Mouse (Mus musculus) lung, embryonic 14.5 days (tissue): ENCODE results near the gene H3f3b. TPM values are rescaled to one million over a fixed set of nuclear protein-coding genes. Genes with fewer than 3 reads are reported as not detected.

Experiments
- ATAC-seq: fragments of 200-750 bp; cut with Nextera tagmentation; 2 replicates; pipeline ENCODE4 v1.8.0; 2017; ENCODE audit warnings: mild to moderate bottlenecking, moderate TSS enrichment, moderate library complexity; ENCODE audit not compliant: insufficient read depth
- DNase-seq: peaks from one replicate; pipeline ENCODE4 v3.0.0-alpha.2; 2015
- H3K27ac ChIP-seq: fragments of 300-500 bp; sonication (generic); 2 replicates; pipeline ENCODE4 v1.5.1; 2014; ENCODE audit warnings: low read depth, mild to moderate bottlenecking, moderate library complexity
- H3K27me3 ChIP-seq: fragments of 300-500 bp; sonication (generic); 2 replicates; pipeline ENCODE4 v1.6.1; 2014; ENCODE audit warnings: low read length, control low read depth; ENCODE audit not compliant: insufficient read depth
- H3K36me3 ChIP-seq: fragments of 300-500 bp; sonication (generic); 2 replicates; pipeline ENCODE4 v1.6.1; 2014; ENCODE audit warnings: control low read depth; ENCODE audit not compliant: insufficient read depth
- H3K4me1 ChIP-seq: fragments of 300-500 bp; sonication (generic); 2 replicates; pipeline ENCODE4 v1.6.1; 2014; ENCODE audit warnings: antibody characterized with exemption, control low read depth; ENCODE audit not compliant: insufficient read depth
- H3K4me2 ChIP-seq: fragments of 300-500 bp; sonication (generic); 2 replicates; pipeline ENCODE4 v1.6.1; 2014; ENCODE audit warnings: mild to moderate bottlenecking
- H3K4me3 ChIP-seq: fragments of 300-500 bp; sonication (generic); 2 replicates; pipeline ENCODE4 v1.5.1; 2014; ENCODE audit warnings: low read depth, low read length
- H3K9ac ChIP-seq: fragments of 300-500 bp; sonication (generic); 2 replicates; pipeline ENCODE4 v1.6.1; 2014
- H3K9me3 ChIP-seq: fragments of 300-500 bp; sonication (generic); 2 replicates; pipeline ENCODE4 v1.6.1; 2016; ENCODE audit warnings: low read depth, low read length, control low read depth
- CTCF ChIP-seq: IDR thresholded peaks from 2 replicates; pipeline ENCODE4 v1.5.1; 2016; ENCODE audit warnings: antibody characterized with exemption, low read depth
- WGBS: fragments of 180-500 bp; shearing (Covaris S2); extraction: QIAGEN DNeasy Blood & Tissue Kit; methylation state at CpG from one replicate; pipeline ENCODE4 v1.1.7; 2014; 5-methylcytosine and 5-hydroxymethylcytosine counted together
- polyA plus RNA-seq: library from polyadenylated mRNA; unstranded; fragments of >200 nt; fragmentation: Nextera tagmentation; extraction: Ambion mirVana; gene quantifications from 2 replicates; pipeline ENCODE4 v1.2.1, GENCODE M21; 2014

H3f3b gene
- polyA plus RNA-seq, 1 experiment from 2014 or later = 1,851 TPM

- Histone ChIP-seq H3K4me2 (no peak overlapping the region), H3K36me3 (no peaks in the 10 kb centered on the region), H3K9ac (no peak overlapping the region), H3K4me1 (0 out of 2 replicates have a peak, but pooled peaks cover 2% of the 10 kb centered on the region), H3K27me3 (no peaks in the 10 kb centered on the region), H3K4me3 (no peak overlapping the region), H3K27ac (no peak overlapping the region), H3K9me3 (no peaks in the 10 kb centered on the region)
- DNase-seq = peak; percentile 90
- peak; percentile 75 for TF ChIP-seq CTCF
- no peak for ATAC-seq
- WGBS = 19% methylated on average over 14 of the region's 14 CpGs
These were observed 28.1 kb downstream of the H3f3b start for GRCm38 (mm10) chr11:115999538-116000143.

- no peak for TF ChIP-seq CTCF
- H3K27me3 ChIP-seq = no peaks in the 10 kb centered on the region
- no peak overlapping the region for H3K4me2 ChIP-seq
- H3K9ac ChIP-seq = no peak overlapping the region
- H3K4me3 ChIP-seq = no peak overlapping the region
- 43% methylated on average over 7 of the region's 7 CpGs for WGBS
- ATAC-seq (no peak), DNase-seq (no peak)
- no peaks in the 10 kb centered on the region for H3K4me1 ChIP-seq
- H3K9me3 ChIP-seq = no peaks in the 10 kb centered on the region
- no peaks in the 10 kb centered on the region for H3K36me3 ChIP-seq
- no peak overlapping the region for H3K27ac ChIP-seq
These were observed 28.7 kb downstream of the H3f3b start for GRCm38 (mm10) chr11:115999027-115999426.

- Histone ChIP-seq H3K36me3 (no peaks in the 10 kb centered on the region), H3K27me3 (no peaks in the 10 kb centered on the region), H3K27ac (no peak overlapping the region), H3K4me1 (no peaks in the 10 kb centered on the region), H3K9me3 (no peaks in the 10 kb centered on the region), H3K9ac (no peak overlapping the region), H3K4me3 (no peak overlapping the region), H3K4me2 (no peak overlapping the region)
- no peak for DNase-seq
- ATAC-seq = no peak
- 65% methylated on average over 5 of the region's 5 CpGs for WGBS
- no peak for TF ChIP-seq CTCF
These were observed 30.1 kb downstream of the H3f3b start for GRCm38 (mm10) chr11:115997662-115998061.

GRCm38 (mm10) chr11:115997047-115997446 is 30.7 kb downstream of the H3f3b start:
- no peak for TF ChIP-seq CTCF
- H3K9ac ChIP-seq = no peak overlapping the region
- WGBS = 66% methylated on average over 4 of the region's 4 CpGs
- H3K27me3 ChIP-seq = no peaks in the 10 kb centered on the region
- no peak overlapping the region for H3K4me3 ChIP-seq
- H3K27ac ChIP-seq = no peak overlapping the region
- ATAC-seq (no peak), DNase-seq (no peak)
- no peaks in the 10 kb centered on the region for H3K9me3 ChIP-seq
- no peaks in the 10 kb centered on the region for H3K36me3 ChIP-seq
- no peak overlapping the region for H3K4me2 ChIP-seq
- no peaks in the 10 kb centered on the region for H3K4me1 ChIP-seq

- Histone ChIP-seq H3K9ac (no peak overlapping the region), H3K4me2 (no peak overlapping the region), H3K9me3 (no peaks in the 10 kb centered on the region), H3K36me3 (no peaks in the 10 kb centered on the region), H3K27me3 (no peaks in the 10 kb centered on the region), H3K4me1 (no peaks in the 10 kb centered on the region), H3K27ac (no peak overlapping the region), H3K4me3 (no peak overlapping the region)
- no peak for DNase-seq
- no peak for TF ChIP-seq CTCF
- no peak for ATAC-seq
- 83% methylated on average over 3 of the region's 3 CpGs for WGBS
These were observed 32.5 kb downstream of the H3f3b start for GRCm38 (mm10) chr11:115995256-115995655.

GRCm38 (mm10) chr11:115992098-115992497 is 35.7 kb downstream of the H3f3b start:
- ATAC-seq (no peak), DNase-seq (no peak)
- Histone ChIP-seq H3K27me3 (no peaks in the 10 kb centered on the region), H3K9ac (no peak overlapping the region), H3K36me3 (no peaks in the 10 kb centered on the region), H3K4me3 (no peak overlapping the region), H3K9me3 (no peaks in the 10 kb centered on the region), H3K4me2 (no peak overlapping the region), H3K4me1 (no peaks in the 10 kb centered on the region), H3K27ac (no peak overlapping the region)
- no peak for TF ChIP-seq CTCF
- WGBS = 47% methylated on average over 4 of the region's 4 CpGs

GRCm38 (mm10) chr11:115989686-115990085 is 38.1 kb downstream of the H3f3b start:
- DNase-seq (no peak), ATAC-seq (no peak)
- Histone ChIP-seq H3K36me3 (no peaks in the 10 kb centered on the region), H3K9me3 (no peaks in the 10 kb centered on the region), H3K4me3 (0 out of 2 replicates have a peak overlapping the region, but pooled peaks have one; percentile 2), H3K27ac (no peak overlapping the region), H3K4me1 (no peaks in the 10 kb centered on the region), H3K4me2 (peak overlapping the region; percentile 35), H3K9ac (no peak overlapping the region), H3K27me3 (no peaks in the 10 kb centered on the region)
- no peak for TF ChIP-seq CTCF
- 27% methylated on average over 12 of the region's 15 CpGs for WGBS
